Mouse (Mus musculus) neural tube, embryonic 14.5 days (tissue): ENCODE data around the gene Vstm2b. TPM values are rescaled to one million over a fixed set of nuclear protein-coding genes. Genes with fewer than 3 reads are reported as not detected.

Experiments
- ATAC-seq: fragments of 200-750 bp; cut with Nextera tagmentation; 2 replicates; pipeline ENCODE4 v1.8.0; 2017; ENCODE audit warnings: low read depth, mild to moderate bottlenecking, moderate TSS enrichment, moderate library complexity
- H3K27ac ChIP-seq: fragments of 300-500 bp; sonication (generic); 2 replicates; pipeline ENCODE4 v1.5.1; 2014; ENCODE audit warnings: low read depth, mild to moderate bottlenecking, control low read depth, low read length, moderate library complexity, mixed read lengths
- H3K27me3 ChIP-seq: fragments of 300-500 bp; sonication (generic); 2 replicates; pipeline ENCODE4 v1.6.1; 2014; ENCODE audit warnings: low read length; ENCODE audit not compliant: control insufficient read depth, insufficient read depth
- H3K36me3 ChIP-seq: fragments of 300-500 bp; sonication (generic); 2 replicates; pipeline ENCODE4 v1.6.1; 2014; ENCODE audit warnings: low read length, mixed read lengths; ENCODE audit not compliant: control insufficient read depth, insufficient read depth
- H3K4me1 ChIP-seq: fragments of 300-500 bp; sonication (generic); 2 replicates; pipeline ENCODE4 v1.6.1; 2014; ENCODE audit warnings: low read length; ENCODE audit not compliant: control insufficient read depth, insufficient read depth
- H3K4me2 ChIP-seq: fragments of 300-500 bp; sonication (generic); 2 replicates; pipeline ENCODE4 v1.6.1; 2014; ENCODE audit warnings: mild to moderate bottlenecking, low read depth, low read length, control low read depth
- H3K4me3 ChIP-seq: fragments of 300-500 bp; sonication (generic); 2 replicates; pipeline ENCODE4 v1.5.1; 2014; ENCODE audit warnings: low read depth, low read length, control low read depth, mixed read lengths
- H3K9ac ChIP-seq: fragments of 300-500 bp; sonication (generic); replicated peaks from 2 replicates; pipeline ENCODE4 v1.6.1; 2014; ENCODE audit warnings: low read depth, mild to moderate bottlenecking, control low read depth, low read length, mixed read lengths
- H3K9me3 ChIP-seq: fragments of 300-500 bp; sonication (generic); 2 replicates; pipeline ENCODE4 v1.6.1; 2016; ENCODE audit warnings: low read length; ENCODE audit not compliant: control insufficient read depth
- WGBS: fragments of 180-500 bp; shearing (Covaris S2); extraction: QIAGEN DNeasy Blood & Tissue Kit; methylation state at CpG from one replicate; pipeline ENCODE4 v1.1.7; 2014; 5-methylcytosine and 5-hydroxymethylcytosine counted together
- polyA plus RNA-seq: library from polyadenylated mRNA; unstranded; fragments of >200 nt; fragmentation: Nextera tagmentation; extraction: Ambion mirVana; gene quantifications from 2 replicates; pipeline ENCODE4 v1.2.1, GENCODE M21; 2014

Gene Vstm2b
- polyA plus RNA-seq, 1 experiment from 2014 or later: 39.5 TPM

- H3K36me3 ChIP-seq: no peaks in the 10 kb centered on the region
- no peak overlapping the region for H3K27ac ChIP-seq
- H3K4me1 ChIP-seq: no peaks in the 10 kb centered on the region
- ATAC-seq: no peak
- no peak overlapping the region for H3K9ac ChIP-seq
- no peaks in the 10 kb centered on the region for H3K27me3 ChIP-seq
- no peak overlapping the region for H3K4me3 ChIP-seq
- H3K4me2 ChIP-seq: no peak overlapping the region
- no peaks in the 10 kb centered on the region for H3K9me3 ChIP-seq
- 94% methylated on average over 1 of the region's 1 CpGs for WGBS
Observed at GRCm38 (mm10) chr7:40939371-40939770, 41.2 kb downstream of the Vstm2b start.

DNA sequence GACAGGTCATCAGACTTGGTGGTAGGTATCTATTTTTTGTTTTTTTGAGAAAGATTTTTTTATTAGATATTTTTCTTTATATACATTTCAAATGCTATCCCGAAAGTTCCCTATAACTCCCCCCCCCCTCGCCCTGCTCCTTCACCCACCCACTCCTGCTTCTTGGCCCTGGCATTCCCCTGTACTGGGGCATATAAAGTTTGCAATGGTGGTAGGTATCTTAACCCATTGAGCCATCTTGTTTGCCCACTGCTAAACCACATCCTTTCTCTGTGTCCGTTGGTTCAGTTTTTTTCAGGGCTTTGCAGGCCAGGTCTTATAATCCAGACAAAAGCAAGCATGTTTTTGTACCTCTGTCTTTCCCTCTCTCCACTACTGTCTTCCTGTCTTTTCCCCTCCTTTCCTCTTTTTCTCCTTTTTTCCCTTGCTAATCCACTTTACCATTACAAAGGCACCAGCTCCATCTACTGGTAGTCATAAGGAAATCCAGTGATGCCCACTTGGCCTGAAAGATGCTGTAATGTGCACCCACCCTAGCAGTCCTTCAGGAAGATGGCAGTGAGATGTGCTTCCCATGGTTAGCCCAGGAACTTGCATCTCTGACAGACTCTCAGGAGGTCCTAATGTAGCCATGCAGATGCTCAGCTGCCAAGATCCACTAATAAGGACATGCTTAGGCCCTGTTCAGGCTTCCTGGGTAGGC is 44.3 kb downstream of the Vstm2b start:
- Histone ChIP-seq H3K9ac (no peak overlapping the region), H3K27me3 (no peaks in the 10 kb centered on the region), H3K9me3 (no peaks in the 10 kb centered on the region), H3K27ac (no peak overlapping the region), H3K36me3 (no peaks in the 10 kb centered on the region), H3K4me2 (no peak overlapping the region), H3K4me1 (no peaks in the 10 kb centered on the region), H3K4me3 (no peak overlapping the region)
- ATAC-seq: peak; percentile 86
- 70% methylated on average over 3 of the region's 3 CpGs for WGBS

Other genes with a start within 250 kb of the Vstm2b start
- not detected in 2 replicates for gene 4930433I11Rik, start 89.2 kb downstream of the Vstm2b start, polyA plus RNA-seq
- gene Gm4884, start 134.4 kb downstream of the Vstm2b start, polyA plus RNA-seq: not detected in 2 replicates